Mouse (Mus musculus) neural tube, embryonic 15.5 days (tissue): Measurements from ENCODE around the gene Cfap97. TPM values are rescaled to one million over a fixed set of nuclear protein-coding genes. Genes with fewer than 3 reads are reported as not detected.

ENCODE experiments used
- ATAC-seq: fragments of 200-750 bp; cut with Nextera tagmentation; 2 replicates; pipeline ENCODE4 v1.8.0; 2017; ENCODE audit warnings: mild to moderate bottlenecking, moderate TSS enrichment, moderate library complexity; ENCODE audit not compliant: low FRiP score
- H3K27ac ChIP-seq: fragments of 300-500 bp; sonication (generic); replicated peaks from 2 replicates; pipeline ENCODE4 v1.5.1; 2015; ENCODE audit warnings: mild to moderate bottlenecking, inconsistent platforms
- H3K27me3 ChIP-seq: fragments of 300-500 bp; sonication (generic); replicated peaks from 2 replicates; pipeline ENCODE4 v1.6.1; 2015; ENCODE audit warnings: inconsistent platforms
- H3K36me3 ChIP-seq: fragments of 300-500 bp; sonication (generic); 2 replicates; pipeline ENCODE4 v1.6.1; 2015; ENCODE audit warnings: inconsistent platforms
- H3K4me1 ChIP-seq: fragments of 300-500 bp; sonication (generic); 2 replicates; pipeline ENCODE4 v1.6.1; 2015; ENCODE audit warnings: inconsistent platforms
- H3K4me2 ChIP-seq: fragments of 300-500 bp; sonication (generic); 2 replicates; pipeline ENCODE4 v1.6.1; 2015; ENCODE audit warnings: inconsistent platforms, mild to moderate bottlenecking, moderate library complexity
- H3K4me3 ChIP-seq: fragments of 300-500 bp; sonication (generic); replicated peaks from 2 replicates; pipeline ENCODE4 v1.5.1; 2015; ENCODE audit warnings: mild to moderate bottlenecking, inconsistent platforms
- H3K9ac ChIP-seq: fragments of 300-500 bp; sonication (generic); replicated peaks from 2 replicates; pipeline ENCODE4 v1.6.1; 2015; ENCODE audit warnings: mild to moderate bottlenecking, inconsistent platforms
- H3K9me3 ChIP-seq: fragments of 300-500 bp; sonication (generic); replicated peaks from 2 replicates; pipeline ENCODE4 v1.6.1; 2016; ENCODE audit warnings: inconsistent platforms
- WGBS: fragments of 180-500 bp; shearing (Covaris S2); methylation state at CpG from one replicate; pipeline ENCODE4 v1.1.7; 2015; ENCODE audit warnings: mixed read lengths; 5-methylcytosine and 5-hydroxymethylcytosine counted together
- polyA plus RNA-seq: library from polyadenylated mRNA; unstranded; fragments of >200 nt; fragmentation: Nextera tagmentation; extraction: Ambion mirVana; gene quantifications from 2 replicates; pipeline ENCODE4 v1.2.1, GENCODE M21; 2015

Gene Cfap97
- polyA plus RNA-seq, 1 experiment from 2014 or later = 26.5 TPM

DNA sequence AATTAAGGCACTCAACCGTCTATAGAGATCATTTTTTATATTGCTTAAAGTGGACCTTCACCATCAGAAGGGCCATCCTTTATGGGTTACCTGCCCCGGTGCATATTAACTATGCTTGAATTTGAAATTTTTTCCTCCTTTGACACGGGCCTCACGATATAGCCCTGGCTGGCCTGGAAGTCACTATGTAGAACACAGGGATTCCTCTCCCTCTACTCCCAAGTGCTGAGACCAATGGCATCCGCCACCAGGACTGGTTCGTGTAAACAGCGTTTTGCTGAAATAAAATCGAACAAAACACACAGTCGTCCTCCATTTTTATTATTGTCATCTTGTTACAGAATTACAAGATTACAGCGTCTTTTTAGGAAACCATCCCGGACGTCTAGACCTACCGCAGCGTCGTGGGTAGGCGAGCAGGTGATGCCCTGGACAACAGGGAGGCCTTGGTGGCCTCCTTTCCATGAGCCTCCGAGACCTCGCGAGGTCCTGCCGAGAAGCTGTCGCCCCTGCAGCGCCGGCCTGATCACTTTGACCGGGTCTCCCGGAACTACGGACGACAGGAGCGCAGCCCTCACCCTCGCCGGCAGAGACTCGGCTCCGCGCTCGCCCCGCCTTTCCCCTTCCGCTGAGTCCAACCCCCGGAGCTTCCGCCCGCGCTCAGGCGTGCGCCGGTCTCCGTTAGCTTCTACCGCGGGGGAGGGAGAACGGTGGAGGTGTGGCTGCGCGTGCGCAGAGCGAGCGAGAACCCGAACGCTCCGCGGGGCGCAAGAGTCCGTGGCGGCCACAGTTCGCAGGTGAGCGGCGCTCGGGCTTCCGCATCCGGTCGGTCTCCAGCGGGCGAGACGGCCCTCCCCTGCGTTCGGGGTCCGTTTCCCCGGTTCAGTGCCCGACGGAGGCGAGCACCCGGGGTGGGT lies 11.6 kb downstream of the Cfap97 start:
- Histone ChIP-seq H3K9me3 (no peaks in the 10 kb centered on the region), H3K4me1 (peaks cover 24% of the 10 kb centered on the region), H3K9ac (peak overlapping the region; percentile 92), H3K27ac (peak overlapping the region; percentile 92), H3K36me3 (no peaks in the 10 kb centered on the region), H3K27me3 (no peaks in the 10 kb centered on the region), H3K4me2 (peak overlapping the region; percentile 71), H3K4me3 (peak overlapping the region; percentile 81)
- 2% methylated on average over 67 of the region's 77 CpGs for WGBS
- peak; percentile 98 for ATAC-seq

DNA sequence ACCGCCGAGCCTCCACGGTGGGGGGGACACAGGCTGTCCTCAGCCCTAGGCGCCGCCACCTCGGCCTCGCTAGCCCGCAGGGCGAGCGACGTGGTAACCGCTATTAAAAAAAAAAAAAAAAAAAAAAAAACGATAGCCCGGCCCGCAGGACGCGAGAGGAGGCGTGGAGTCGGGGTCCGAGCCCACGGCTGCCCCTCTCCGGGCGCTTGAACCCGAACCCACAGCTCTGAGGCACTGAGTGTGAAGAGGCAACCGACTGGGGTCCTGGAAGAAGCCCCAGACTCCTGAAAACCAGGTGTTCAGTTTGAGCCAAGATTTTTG lies 12.3 kb downstream of the Cfap97 start:
- WGBS = under 1% methylated on average over 19 of the region's 25 CpGs
- peak overlapping the region; percentile 71 for H3K4me2 ChIP-seq
- ATAC-seq = peak; percentile 35

DNA sequence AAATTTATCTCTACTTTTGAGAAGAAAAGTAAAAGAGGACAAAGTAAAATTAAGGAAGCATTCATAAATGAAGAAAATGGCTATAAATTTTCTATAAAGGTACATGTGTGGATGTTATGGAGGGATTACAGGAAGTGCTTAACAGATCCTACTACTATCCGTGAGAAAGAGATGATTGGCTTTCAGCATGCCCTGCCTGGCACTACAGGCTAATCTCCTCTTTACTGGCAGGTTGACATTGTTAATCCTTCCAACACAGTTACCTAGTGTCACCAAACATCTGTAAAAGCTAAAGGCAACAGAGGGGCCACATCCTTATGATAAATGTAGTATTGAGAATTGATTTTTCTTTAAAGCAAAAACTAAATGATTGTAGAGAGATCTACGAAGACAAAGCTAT lies 22.1 kb downstream of the Cfap97 start:
- Histone ChIP-seq H3K36me3 (peaks cover 16% of the 10 kb centered on the region), H3K27ac (no peak overlapping the region), H3K4me1 (no peaks in the 10 kb centered on the region), H3K9ac (no peak overlapping the region), H3K4me3 (no peak overlapping the region), H3K27me3 (no peaks in the 10 kb centered on the region), H3K4me2 (no peak overlapping the region), H3K9me3 (no peaks in the 10 kb centered on the region)
- 89% methylated on average over 2 of the region's 2 CpGs for WGBS
- ATAC-seq = no peak

More for the DNA sequence above, 12.3 kb downstream of the Cfap97 start:
- Histone ChIP-seq H3K4me1 (peaks cover 24% of the 10 kb centered on the region), H3K36me3 (no peaks in the 10 kb centered on the region), H3K27me3 (no peaks in the 10 kb centered on the region), H3K9ac (peak overlapping the region; percentile 92), H3K9me3 (no peaks in the 10 kb centered on the region), H3K4me3 (peak overlapping the region; percentile 81), H3K27ac (peak overlapping the region; percentile 92)

DNA sequence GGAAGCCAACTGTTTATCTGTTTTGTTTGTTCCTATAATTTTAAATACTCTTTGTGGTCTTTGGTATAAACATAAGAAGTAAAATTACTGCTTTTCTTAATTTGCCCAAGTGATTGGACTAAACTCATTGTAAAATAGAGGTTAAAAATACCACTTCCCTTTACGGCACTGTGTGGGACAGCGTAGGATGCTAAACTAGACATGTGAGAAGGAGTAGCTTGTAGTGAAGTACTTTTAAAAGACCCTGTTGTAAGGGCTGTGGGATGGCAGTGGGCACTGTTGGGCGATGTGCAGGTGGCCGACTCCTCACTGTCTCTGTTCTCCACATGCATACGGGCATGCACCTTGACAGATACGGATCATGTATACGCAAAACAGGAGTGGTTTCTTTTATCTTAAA lies 28.6 kb downstream of the Cfap97 start:
- Histone ChIP-seq H3K9ac (no peak overlapping the region), H3K4me2 (no peak overlapping the region), H3K9me3 (no peaks in the 10 kb centered on the region), H3K36me3 (0 out of 2 replicates have a peak, but pooled peaks cover 2% of the 10 kb centered on the region), H3K27me3 (no peaks in the 10 kb centered on the region), H3K4me1 (no peaks in the 10 kb centered on the region), H3K4me3 (no peak overlapping the region), H3K27ac (no peak overlapping the region)
- 92% methylated on average over 7 of the region's 7 CpGs for WGBS
- no peak for ATAC-seq

DNA sequence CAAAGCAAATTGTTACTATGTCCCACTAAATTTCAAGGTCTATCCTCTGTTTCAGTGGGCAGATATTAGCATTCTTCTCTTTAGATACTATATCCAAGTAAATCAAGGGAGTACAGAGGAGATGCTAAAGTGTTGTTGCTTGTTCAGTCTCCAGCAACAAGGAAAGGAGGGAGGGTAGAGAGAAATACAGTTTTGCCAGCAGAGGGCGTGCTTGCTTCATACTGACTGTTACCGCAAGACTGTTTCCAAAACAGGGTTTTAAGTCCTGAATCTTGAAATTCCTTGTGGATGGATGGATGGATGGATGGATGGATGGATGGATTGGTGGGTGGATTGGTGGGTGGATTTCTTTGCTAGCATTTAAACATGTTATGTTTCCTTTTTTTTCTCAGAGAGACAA lies 33.8 kb downstream of the Cfap97 start:
- Histone ChIP-seq H3K4me1 (no peaks in the 10 kb centered on the region), H3K27me3 (no peaks in the 10 kb centered on the region), H3K4me2 (no peak overlapping the region), H3K36me3 (peaks cover 5% of the 10 kb centered on the region), H3K9me3 (no peaks in the 10 kb centered on the region), H3K4me3 (no peak overlapping the region), H3K27ac (no peak overlapping the region), H3K9ac (no peak overlapping the region)
- ATAC-seq = no peak
- 8% methylated on average over 2 of the region's 2 CpGs for WGBS

DNA sequence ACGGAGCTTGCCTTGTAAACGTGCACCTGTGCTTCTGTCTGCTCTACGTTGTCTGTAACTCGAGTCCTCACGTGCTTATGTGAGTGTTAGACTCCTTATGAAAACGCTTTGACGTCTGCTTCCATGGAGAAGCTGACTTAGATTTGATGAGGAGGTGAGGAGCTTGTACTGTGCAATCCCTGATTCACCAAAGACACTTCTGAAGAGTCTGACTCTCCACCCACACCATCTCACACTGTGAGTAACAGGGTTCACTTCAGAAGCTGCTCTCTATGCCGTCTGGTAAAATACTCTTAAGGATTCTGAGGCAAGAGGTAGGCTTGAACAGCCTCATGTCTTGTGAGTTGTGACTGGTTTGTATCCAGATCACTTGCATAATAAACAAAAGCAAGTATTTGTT lies 41.5 kb downstream of the Cfap97 start:
- H3K36me3 ChIP-seq = peaks cover 20% of the 10 kb centered on the region
- H3K9ac ChIP-seq = no peak overlapping the region
- H3K4me2 ChIP-seq = no peak overlapping the region
- no peaks in the 10 kb centered on the region for H3K27me3 ChIP-seq
- H3K27ac ChIP-seq = no peak overlapping the region
- no peaks in the 10 kb centered on the region for H3K9me3 ChIP-seq
- H3K4me3 ChIP-seq = no peak overlapping the region
- 91% methylated on average over 8 of the region's 8 CpGs for WGBS
- no peaks in the 10 kb centered on the region for H3K4me1 ChIP-seq
- ATAC-seq = no peak

DNA sequence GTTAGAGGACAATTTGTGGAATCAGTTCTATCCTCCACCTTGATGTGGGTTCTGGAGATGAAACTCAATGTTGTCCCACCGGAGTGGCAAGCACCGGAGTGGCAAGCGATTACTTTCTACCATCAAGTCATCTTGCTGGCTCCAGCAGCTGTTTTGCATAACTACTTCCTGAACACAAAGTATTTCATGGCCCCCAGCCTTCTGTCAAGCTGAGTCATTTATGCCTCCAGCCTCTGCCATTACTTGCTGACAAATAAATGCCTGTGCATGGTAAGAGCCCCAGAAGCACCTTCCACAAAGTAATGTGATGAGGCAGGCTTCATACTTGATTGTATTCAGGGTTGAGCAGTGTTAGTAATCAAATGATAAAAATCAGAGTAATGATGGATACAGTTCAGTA lies 45.3 kb downstream of the Cfap97 start:
- Histone ChIP-seq H3K4me3 (no peak overlapping the region), H3K4me1 (no peaks in the 10 kb centered on the region), H3K36me3 (peaks cover 24% of the 10 kb centered on the region), H3K9ac (no peak overlapping the region), H3K27ac (no peak overlapping the region), H3K27me3 (no peaks in the 10 kb centered on the region), H3K4me2 (no peak overlapping the region), H3K9me3 (no peaks in the 10 kb centered on the region)
- no peak for ATAC-seq
- WGBS = 92% methylated on average over 3 of the region's 3 CpGs

DNA sequence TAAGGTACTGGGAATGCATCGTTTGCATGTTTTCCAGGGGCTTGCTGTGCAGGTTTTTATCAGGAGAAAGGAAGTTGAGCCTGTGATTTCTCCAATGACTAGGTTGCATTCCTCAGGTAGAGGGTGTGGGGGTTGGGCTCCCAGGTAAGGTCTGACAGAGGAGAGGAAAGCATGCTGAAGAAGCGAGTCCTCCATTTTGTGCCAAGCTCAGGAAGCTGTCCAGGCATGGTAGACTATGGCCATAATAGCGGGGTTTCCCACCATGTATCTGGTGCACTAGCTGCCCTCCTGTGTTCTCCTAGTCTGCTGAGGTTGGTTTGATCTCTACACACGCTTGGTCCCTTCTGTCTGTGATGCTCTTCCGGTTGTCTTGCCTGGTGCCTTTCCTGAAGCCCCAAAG lies 46.1 kb downstream of the Cfap97 start:
- Histone ChIP-seq H3K4me3 (no peak overlapping the region), H3K27ac (no peak overlapping the region), H3K9me3 (no peaks in the 10 kb centered on the region), H3K4me1 (no peaks in the 10 kb centered on the region), H3K27me3 (no peaks in the 10 kb centered on the region), H3K9ac (no peak overlapping the region), H3K4me2 (no peak overlapping the region), H3K36me3 (peaks cover 31% of the 10 kb centered on the region)
- WGBS = 95% methylated on average over 5 of the region's 5 CpGs
- no peak for ATAC-seq

DNA sequence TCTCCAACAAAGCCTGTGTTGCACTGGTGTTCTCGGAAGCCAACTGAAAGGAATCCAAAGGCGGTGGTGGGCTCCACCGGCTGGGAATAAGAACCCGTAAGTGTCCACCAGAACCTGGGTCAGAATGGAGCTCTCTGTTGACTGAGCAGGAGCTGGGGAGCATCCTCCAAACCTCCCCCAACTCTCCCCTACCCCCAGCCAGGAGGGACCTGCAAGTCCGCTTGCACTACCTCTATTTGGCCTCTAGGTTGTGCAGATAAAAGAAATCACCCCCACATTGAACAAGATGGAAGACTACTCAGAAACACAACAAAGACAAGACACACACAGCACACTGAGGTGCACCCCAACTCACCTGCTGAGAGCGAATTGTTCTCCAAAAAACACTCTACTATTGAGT lies 50.8 kb downstream of the Cfap97 start:
- Histone ChIP-seq H3K4me1 (peaks cover 9% of the 10 kb centered on the region), H3K9me3 (no peaks in the 10 kb centered on the region), H3K4me3 (no peak overlapping the region), H3K36me3 (peaks cover 56% of the 10 kb centered on the region), H3K4me2 (no peak overlapping the region), H3K27me3 (no peaks in the 10 kb centered on the region), H3K27ac (no peak overlapping the region), H3K9ac (no peak overlapping the region)
- WGBS = 85% methylated on average over 6 of the region's 6 CpGs
- ATAC-seq = no peak

DNA sequence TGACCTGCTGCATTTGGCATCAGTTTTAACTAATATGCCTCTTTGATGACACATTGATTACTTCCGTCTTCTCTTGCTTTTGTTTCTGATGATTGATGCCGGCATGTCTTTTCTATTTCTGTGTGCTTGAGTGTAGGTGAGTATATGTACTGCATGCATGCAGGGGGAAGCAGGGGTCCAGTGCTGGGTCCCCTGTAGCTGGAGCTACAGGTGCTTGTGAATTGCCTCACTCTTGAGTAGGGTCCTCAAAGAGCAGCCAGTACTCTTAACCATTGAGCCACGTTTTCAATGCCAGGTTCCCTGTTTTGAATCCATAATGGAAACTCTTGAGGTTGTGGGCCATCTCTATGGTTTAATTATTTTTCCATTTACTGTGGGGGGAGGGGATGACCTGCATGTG lies 52.7 kb downstream of the Cfap97 start:
- H3K27ac ChIP-seq = no peak overlapping the region
- H3K4me1 ChIP-seq = peaks cover 29% of the 10 kb centered on the region
- peaks cover 62% of the 10 kb centered on the region for H3K36me3 ChIP-seq
- H3K4me3 ChIP-seq = no peak overlapping the region
- 90% methylated on average over 3 of the region's 3 CpGs for WGBS
- no peaks in the 10 kb centered on the region for H3K9me3 ChIP-seq
- no peaks in the 10 kb centered on the region for H3K27me3 ChIP-seq
- no peak overlapping the region for H3K4me2 ChIP-seq
- no peak for ATAC-seq
- no peak overlapping the region for H3K9ac ChIP-seq

DNA sequence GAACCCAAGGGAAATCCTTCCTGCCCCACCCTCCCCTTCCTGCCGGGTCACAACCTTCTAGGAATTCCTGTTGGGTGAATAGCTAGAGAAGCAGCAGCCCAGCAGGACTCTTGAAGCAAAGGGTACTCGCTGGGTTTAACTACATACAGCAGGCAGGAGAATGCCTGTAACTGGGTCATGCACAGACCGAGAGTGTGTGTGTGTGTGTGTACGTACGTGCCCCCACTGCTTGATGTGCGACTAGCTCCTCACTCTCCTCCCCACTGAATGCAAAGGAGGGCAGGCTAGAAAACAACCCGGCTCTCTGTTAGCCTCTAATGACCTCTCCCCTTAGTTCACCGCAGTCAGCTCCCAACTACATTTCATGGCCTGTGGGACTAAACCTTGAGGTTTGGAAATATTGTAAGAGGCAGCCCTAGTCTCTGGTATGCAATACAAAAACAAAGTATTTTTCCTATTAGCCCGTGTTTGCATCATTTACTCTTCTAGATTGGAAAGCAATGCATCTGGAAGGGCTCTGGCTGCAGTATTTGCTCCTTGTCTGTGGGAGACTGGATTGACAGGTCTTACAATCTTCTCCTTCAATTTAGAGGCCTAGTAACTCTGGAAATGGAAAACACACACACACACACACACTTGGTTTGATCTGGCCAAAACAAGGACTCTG lies 53.5 kb downstream of the Cfap97 start:
- WGBS = 88% methylated on average over 9 of the region's 9 CpGs
- peaks cover 36% of the 10 kb centered on the region for H3K4me1 ChIP-seq
- H3K36me3 ChIP-seq = peaks cover 62% of the 10 kb centered on the region
- H3K4me3 ChIP-seq = no peak overlapping the region
- no peak for ATAC-seq
- no peaks in the 10 kb centered on the region for H3K9me3 ChIP-seq
- no peaks in the 10 kb centered on the region for H3K27me3 ChIP-seq
- no peak overlapping the region for H3K27ac ChIP-seq
- H3K4me2 ChIP-seq = no peak overlapping the region
- H3K9ac ChIP-seq = no peak overlapping the region

DNA sequence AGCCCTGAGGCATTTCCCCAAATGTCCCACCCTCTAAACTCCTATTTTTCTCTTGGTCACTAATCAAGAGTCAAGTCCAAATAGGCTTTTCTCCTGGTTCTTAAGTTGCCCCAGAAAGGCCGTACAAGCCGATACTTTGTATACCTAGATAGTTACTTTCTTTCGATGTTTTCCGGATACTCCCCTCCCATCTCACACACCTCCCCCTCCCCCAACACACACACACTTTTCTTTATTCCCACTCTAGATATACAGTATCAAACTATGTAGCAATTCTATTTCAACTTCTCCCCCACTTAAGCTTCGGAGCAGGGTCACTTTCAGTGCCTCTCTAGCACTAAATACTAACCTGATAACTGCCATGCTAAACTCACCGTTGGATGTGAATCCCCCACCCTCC lies 54.5 kb downstream of the Cfap97 start:
- ATAC-seq = no peak
- Histone ChIP-seq H3K27me3 (no peaks in the 10 kb centered on the region), H3K9ac (no peak overlapping the region), H3K9me3 (no peaks in the 10 kb centered on the region), H3K27ac (no peak overlapping the region), H3K36me3 (peaks cover 62% of the 10 kb centered on the region), H3K4me1 (peaks cover 36% of the 10 kb centered on the region), H3K4me2 (no peak overlapping the region), H3K4me3 (no peak overlapping the region)
- WGBS = 95% methylated on average over 6 of the region's 6 CpGs
